Mouse (Mus musculus) heart, adult 8-10 months (tissue): ENCODE results near the gene Cfap74. TPM values are rescaled to one million over a fixed set of nuclear protein-coding genes. Genes with fewer than 3 reads are reported as not detected.
"Not testable (repeated sequence)": the region's sequence is repeated elsewhere in the genome, so short reads cannot be mapped to it uniquely, and the experiment has no call there.

Source experiments
- DNase-seq: peaks from one replicate; pipeline ENCODE4 v3.0.0; 2022; ENCODE audit warnings: low spot score
- total RNA-seq, 4 experiments: library from RNA; stranded (reverse); gene quantifications; 2 replicates each; pipeline ENCODE4 v1.2.4; 2022

Gene Cfap74
- total RNA-seq, 4 experiments from 2014 or later = 0.19 to 0.38 (median 0.27) TPM

DNA sequence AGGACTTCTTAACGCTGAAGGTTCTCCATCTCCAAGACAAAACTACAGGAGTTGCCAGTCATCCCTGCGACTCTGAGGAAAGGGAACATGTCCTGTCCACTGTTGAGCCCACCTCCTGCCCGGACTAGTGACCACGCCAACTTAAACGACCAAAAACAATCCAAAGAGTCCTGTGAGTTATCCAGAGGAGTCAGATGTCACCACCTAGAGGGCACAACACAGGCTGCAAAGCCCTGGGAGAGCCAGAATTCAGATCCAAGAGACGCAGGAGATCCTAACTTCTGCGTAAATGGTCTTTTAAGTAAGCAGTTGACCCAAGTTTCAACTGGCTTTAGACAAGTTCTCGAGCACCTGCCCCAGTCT is 314 bp upstream of the Cfap74 start:
- DNase-seq = no peak

DNA sequence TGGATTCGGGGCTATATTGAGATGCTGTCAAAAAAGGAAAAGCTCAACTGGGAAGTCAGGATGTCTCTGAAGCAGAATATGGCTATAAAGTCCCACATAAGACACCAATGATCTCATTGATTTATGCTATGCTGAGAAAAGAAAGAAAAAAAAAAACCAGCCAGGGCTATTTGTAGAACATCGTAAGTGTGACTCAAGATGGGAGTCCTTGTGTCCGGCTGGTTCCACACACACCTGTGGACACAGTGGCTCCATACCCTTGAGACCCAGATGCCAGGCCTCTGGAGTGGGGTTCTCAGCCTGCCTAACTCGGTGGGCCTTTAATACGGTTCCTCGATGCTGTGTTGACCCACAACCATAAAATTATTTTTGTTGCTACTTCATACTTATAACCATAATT is 3.1 kb downstream of the Cfap74 start:
- DNase-seq = no peak

DNA sequence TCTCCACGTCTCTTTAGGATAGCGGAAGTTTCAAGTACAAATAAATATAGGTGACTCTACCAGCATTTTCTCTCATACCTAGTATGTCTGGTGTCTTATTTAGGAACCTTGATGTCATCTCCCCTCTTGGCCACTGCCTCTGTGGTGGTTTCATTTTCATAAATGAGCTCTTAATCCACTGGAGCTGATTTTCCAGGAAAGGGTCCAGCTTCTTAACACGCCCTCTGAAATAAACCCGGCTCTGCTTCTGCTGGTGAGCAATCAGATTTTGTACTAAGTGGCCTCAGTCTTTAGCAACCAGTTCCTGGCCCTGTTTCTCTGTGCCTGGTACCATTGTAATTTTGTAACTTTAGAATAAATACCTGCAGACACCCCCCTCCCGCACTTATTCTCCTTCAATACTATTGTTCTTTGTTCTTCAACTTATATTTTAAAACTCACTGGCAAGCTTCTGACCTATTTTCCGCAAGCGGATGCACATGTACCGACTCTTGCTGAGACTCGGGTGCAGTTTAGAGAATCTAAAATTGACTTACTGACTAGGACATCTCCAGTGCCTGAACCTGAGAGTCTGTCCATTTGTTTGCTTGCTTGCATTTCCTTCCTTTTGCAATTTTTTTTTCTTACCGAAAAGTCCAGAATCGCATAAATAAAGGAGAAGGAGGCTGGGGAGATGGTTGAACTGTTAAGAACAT is 4.8 kb downstream of the Cfap74 start:
- DNase-seq = no peak

DNA sequence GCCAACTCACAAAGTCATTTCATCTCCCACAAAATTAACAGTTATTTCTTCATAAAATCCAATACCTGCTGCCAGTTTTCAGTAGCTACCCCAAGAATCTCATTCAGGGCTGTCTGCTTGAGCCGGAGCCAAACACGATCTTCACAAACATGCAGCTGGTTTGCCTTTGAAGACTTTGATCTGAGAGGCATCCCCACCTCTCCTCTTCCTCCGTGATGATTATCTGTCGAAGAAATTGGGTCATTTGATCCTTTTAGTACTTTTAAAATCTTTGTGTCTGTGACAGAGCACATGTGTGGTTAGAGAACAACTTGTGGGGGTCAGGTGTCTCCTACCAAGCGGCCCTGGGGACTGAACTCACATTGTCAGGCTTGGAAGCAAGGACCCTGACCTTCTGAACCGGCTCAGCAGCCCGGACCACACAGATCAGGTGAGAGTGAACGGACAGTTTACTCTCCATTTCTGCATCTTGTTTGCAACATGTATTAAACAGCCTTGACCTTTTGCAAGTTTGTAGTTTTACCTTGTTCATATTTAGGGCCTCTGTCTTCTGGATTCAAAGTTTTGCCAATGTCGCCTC is 5.8 kb downstream of the Cfap74 start:
- no peak for DNase-seq

DNA sequence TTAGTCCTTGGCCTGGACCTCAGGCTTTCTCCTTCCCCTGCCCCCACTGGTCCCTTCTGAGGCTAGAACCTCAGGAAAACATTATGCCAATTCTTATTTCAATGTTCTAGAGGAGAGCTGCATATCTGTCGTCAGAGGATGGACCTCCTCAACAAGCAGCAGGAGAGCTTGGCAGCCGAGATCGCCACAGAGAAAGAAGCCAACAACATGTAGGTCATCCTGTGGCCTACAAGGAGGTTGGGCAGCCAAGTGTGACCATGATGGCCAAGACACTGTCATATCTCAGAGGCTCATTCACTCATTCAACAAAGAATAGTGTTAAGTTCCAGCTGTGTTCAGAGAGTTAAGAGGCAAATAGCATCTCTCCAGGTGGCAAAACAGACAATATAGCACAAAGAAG is 11.1 kb downstream of the Cfap74 start:
- no peak for DNase-seq

DNA sequence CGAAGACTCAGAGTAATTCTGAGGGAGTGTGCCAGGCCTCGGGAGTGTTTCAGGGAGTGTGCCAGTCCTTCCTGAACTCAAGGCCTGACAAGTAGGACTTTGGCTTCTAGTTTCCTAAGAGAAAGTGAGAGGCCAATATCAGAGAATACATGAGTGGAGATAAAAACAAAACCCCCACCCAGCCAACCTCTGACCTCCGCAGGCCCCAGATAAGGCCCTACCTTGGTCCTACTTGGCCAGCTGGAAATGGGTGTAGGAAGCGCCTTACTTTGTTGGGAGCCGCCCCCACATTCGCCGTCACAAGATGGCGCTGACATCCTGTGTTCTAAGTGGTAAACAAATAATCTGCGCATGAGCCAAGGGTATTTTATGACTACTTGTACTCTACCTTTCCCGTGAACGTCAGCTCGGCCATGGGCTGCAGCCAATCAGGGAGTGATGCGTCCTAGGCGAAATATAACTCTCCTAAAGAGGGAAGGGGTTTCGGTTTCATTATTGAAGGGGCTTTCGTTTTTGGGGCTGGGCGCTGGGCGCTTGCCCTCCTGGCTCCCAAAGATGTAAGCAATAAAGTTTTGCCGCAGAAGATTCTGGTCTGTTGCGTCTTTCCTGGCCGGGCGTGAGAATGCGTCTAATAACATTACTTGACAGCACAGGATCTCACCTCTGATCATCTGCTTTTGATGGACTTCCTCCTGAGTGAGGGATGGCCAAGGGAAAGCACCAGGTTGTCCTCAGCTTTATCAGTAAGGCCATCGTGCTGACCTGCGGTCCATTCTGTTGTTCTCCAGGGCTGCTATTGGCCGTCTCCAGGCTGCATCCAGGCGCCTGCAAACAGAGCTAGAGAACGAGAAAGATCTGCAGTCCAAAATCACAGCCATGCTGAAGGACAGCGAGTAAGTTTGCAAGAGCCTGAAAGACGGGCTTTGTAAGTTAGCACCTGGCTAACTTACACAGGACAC is 12.7 kb downstream of the Cfap74 start:
- DNase-seq = not testable (repeated sequence)

DNA sequence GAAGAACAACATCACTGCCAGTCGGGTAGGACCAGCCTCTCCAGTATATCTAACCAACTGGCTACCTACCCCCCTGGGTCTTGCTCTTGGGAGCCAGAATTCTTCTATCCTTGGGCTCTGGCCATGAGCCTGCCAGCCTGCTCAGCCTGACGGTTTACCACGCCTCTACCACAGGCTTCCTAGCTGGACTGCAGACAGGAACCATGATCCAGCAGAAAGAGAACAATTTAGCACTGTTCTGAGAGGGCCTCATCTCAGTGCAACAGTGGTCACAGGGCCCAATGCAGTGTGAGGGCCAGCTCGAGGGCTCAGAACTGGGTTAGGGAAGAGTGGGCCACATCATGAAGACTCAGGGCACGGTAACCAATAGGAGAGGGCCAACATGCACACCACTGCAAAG is 15.0 kb downstream of the Cfap74 start:
- DNase-seq = no peak

DNA sequence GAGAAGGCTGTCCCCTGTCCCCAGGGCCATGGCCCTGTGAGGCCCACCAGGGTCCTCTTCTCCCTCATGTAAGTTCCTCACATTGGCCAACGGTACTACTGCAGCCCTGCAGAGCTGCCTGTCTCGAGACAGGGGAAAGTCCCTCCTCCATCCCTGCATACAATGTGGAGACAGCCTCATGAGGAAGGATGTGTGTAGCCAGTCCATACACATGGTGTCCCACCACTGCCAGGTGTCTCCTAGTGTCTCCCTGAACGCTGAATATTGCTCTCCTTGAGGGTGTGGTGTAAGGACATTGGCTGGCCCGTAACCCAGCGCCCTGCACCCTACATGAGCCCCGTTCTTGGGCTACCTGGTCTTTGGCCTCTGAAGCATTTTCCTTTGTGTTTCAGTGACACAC is 17.3 kb downstream of the Cfap74 start:
- no peak for DNase-seq

DNA sequence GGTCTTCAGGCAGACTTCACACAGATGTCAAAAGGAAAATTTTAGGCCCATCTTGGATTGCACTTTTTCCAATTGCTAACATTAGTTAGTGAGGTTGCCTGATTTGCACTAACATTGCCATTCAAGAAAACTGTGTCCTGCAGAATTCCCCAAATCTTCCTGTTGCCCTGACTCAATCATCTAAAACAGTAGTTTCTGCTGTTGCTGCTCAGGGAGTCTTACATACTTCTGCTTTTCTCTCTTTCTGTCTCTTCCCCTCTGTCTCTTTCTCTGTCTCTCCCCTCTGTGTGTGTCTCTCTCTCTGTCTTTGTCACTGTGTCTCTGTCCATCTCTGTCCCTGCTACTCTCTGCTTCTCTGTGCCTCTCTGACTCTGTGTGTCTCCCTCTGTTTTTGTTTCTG is 19.5 kb downstream of the Cfap74 start:
- DNase-seq = no peak

DNA sequence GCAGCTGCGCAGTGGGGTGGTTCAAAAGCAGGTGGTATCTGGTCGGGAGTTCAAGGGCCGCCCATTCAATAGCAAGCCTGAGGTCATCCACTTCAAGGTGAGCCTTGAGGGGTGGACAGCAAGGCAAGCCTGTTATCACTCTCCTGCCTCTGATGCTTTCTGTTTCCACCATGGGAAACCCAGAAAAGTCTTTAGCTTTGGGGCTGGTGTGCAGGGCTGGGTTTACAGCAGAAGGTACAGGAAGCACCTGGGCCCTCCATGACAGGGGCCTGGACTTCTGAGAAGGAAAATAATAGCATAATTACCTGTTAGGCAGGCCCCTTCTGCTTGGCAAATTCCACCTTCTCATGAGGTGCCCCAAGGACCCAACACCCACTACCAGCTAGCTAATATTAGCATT is 20.2 kb downstream of the Cfap74 start:
- no peak for DNase-seq

DNA sequence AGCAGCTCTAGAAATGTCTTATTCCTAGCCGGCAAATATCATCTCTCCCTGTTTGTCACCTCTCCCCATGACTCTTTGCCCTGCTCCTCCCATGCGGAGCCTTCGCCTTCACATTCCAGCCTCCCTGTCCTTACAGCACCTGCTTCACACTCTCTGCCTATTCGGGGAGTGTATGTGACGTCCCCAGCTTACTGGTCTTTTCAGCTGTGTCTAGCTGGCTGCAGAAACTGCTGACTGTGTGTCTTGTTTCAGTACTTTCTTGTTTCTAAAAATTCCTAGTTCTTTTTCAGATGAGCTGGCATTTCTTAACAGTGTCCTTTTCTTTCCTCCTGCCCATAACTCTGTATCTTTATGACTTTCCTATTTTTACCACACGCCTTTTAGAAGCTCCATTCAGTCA is 23.4 kb downstream of the Cfap74 start:
- no peak for DNase-seq

DNA sequence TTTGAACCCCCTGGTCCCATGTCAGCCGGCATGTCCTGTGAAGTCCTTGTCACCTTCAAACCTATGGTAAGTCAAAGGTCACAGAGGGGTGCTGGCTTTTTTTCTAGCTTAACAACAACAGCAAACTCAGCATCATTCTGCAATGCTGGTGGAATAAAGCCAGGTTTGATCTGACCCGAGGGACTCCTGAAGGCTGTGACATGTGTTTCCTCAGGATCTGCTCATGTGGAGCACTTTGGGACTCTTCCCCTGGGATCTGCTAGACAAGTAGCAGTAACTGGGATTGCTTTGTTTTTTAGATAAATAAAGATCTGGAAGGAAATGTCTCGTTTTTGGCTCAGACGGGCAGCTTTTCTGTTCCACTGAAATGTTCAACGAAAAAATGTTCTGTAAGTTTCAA is 25.0 kb downstream of the Cfap74 start:
- peak; percentile 12 for DNase-seq

DNA sequence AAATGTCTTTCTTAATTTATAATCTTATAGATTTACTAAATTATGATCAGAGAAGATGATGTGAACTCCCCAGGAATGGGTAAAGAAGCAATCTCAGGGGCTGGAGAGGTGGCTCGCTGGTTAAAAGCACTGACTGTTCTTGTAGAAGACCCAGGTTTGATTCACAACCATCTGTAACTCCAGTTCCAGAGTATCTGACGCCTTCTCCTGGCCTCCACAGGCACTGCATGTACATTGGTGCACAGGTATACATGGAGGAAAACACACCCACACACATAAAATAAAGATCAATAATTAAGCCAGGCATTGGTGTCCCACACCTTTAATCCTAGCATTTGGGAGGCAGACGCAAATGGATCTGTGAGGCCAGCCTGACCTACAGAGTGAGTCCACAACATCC is 33.8 kb downstream of the Cfap74 start:
- DNase-seq = no peak

DNA sequence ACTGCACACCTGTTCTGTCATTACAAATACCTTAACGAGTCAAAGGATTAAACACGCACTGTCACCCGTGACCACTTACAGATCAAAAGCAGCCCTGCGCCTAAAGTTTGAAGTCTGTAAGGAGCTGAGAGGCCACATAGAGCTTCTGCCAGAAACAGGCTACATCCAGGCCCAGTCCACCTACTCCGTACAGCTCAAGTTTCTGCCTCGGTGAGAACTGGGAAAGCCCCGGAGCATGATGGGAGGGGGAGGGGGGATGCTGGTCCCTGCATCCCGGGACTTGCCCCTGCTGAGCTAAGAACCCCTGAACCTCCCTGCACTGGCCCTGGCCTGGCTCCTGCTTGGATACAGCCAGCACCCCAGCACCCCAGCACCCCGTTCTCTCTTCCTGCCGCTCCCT is 42.6 kb downstream of the Cfap74 start:
- no peak for DNase-seq

DNA sequence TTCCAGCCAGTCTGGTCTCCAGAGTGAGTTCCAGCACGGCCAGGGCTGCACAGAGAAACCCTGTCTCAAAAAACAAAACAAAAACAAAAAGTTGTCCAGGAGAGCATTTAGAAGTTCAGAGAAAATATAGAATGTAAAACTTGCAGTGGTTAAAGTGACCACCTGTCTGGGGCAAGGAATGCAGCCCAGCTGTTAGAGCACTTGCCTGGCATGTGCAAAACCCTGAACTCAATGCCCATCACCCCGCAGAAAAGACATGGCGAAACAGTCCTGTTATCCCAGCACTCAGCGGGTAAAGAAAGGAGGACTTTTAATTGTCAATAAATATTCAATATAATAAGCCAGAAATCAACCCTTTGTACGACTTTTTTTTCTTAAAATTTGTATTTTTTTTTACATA is 49.6 kb downstream of the Cfap74 start:
- no peak for DNase-seq

DNA sequence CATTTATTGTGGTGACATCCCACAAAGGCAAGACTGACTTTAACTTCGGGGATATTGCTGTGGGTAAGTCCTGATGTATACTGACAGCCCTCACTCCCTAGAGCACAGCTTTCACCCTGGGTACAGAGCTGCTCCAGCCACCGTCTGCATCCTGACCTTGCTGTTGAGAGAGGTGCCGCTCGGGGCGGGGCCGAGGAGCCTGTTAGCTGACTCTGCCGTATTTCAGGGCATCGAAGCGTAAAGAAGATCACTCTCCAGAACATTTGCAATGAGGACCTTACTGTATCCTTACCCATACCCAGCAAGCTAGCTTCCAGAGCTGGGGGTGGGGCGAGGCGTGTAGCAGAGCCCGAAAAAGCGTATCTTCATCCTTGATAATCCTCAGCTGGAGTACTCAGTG is 54.1 kb downstream of the Cfap74 start:
- DNase-seq = no peak

DNA sequence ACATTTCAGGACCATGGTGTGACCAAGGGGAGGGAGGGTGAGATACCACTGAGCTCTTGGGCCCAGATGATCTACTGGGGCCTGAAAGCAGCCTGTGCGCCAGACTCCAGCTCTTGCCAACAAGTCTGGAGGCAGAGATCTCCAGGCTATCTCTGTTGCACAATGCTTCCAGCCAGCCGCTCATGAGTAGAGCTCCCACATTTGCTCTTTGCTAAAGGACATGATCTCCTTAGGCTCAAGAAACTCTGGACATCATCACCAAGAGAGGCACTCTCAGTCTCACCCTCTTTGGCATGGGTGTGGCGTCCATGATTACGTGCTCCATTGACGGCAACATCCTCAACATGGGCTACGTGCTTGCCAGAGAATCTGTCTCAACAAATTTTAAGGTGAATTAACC is 54.6 kb downstream of the Cfap74 start:
- no peak for DNase-seq

DNA sequence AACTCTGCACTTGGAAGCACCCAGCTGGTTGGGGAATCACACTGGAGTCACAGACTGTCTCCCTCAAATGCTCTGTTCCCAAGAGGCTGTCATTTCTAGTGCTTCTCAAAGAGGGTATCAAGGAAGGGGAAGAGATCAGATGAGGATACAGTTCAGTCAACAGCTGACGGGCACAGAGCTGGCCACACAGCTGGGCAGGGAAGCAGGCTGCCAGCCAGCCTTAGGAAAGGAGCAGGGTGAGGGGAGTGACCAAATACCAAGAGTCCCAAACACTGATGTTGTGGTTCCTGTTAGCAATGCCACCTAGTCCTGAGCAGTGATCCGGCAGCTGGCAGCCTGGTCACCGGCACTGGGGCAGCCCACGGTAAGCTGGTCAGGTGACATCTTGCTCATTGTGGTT is 55.1 kb downstream of the Cfap74 start:
- no peak for DNase-seq

DNA sequence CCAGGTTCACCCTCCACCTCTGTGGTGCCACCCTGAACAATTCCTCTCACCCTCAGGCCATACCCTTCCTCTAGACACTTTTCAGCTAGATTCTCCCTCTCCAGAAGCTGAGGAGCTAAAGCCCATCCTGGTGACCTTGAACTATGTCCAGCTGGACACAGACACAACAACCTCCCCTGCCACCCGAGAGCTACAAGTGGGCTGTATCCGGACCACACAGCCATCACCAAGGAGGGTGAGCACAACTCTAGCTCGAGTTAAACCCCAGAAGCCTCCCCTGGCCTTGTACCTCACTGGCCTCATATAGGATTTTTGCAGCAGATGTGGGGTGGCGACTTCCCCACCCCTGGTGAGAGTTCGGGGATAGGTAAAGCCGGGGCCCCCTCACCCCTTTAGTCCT is 56.6 kb downstream of the Cfap74 start:
- no peak for DNase-seq

DNA sequence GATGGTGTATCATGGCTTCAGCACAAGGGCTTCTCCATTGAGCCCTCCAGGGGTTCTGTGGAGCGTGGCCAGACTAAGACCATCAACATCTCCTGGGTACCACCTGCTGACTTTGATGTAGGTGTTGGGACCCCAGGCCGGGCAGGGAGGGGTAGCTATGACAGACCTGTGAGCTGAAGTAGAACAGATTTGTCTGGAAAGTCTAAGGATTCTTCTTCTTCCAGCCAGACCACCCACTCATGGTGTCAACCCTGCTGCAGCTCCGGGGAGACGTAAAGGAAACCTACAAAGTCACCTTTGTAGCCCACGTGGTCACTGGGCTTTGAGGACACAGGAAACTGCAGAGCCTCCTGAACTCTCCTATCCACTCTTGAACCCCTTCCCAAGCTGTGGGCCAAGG is 57.1 kb downstream of the Cfap74 start:
- no peak for DNase-seq

DNA sequence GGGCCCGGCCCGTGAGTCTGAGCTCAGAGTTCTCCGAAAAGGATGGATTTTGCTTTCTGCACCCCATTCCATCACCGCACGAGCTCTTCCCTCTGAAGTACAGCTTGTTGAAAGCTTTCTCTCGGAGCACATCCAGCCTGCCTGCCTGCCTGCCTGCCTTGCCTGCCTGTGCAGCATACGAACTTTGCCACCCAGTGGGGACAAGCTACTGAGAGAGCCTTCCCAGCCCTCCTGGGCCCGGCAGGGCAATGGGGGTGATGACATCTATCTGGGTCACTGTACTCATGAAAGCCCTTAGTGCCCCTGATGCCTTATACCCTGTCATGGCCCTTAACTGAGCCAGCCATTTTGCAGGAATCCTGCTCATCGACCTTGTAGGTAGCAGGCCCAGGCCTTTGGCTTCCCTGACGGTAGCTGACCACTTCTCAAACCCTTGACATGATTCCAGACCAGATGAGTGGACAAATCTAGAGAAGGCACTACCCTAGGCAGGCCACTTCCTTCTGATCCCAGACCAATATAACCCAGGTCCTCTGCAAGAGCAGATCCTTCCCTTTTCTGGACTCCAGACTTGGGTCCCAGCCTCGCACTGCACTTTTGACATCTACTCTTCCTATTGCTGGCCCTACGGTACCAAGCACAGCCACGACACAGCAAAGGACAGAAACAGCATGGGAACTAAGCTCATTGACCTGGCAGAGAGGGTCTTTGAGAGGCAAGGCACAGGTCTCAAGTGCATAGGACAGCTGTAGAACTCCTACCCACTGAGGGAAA is 58.4 kb downstream of the Cfap74 start:
- no peak for DNase-seq

DNA sequence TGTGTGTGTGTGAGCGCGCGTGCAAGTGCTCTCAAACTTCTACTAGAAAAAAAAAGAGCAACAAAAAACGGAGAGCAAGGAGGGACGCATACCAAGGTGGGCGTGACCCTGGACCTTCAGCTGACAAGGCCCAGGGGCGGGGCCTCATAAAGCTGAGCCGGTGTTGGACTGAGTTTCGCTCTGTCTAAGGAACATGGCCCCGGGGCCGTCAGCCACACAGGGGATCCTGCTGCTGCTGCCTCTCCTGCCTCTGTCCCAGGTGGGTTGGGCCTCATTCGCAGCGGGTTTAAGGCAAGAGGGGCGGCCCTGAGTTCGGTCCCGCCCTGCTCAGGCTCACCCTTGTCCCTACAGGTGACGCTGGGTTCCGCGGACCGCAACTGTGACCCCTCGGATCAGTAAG is 60.0 kb downstream of the Cfap74 start, which contains the start of gene Tmem52:
Gene Tmem52 (plus strand): TSS at position 163 of the 400 bp plus-strand sequence.
- DNase-seq = no peak
